Mouse (Mus musculus) embryonic facial prominence, embryonic 10.5 days (tissue): Measurements from ENCODE around the gene Dppa2. TPM values are rescaled to one million over a fixed set of nuclear protein-coding genes. Genes with fewer than 3 reads are reported as not detected.

Experiments
- DNase-seq: peaks from one replicate; pipeline ENCODE4 v3.0.0-alpha.2; 2017; ENCODE audit warnings: low spot score
- H3K27ac ChIP-seq: fragments of 300-500 bp; sonication (generic); replicated peaks from 2 replicates; pipeline ENCODE4 v1.5.1; 2016; ENCODE audit warnings: mild to moderate bottlenecking
- H3K27me3 ChIP-seq: fragments of 300-500 bp; sonication (generic); replicated peaks from 2 replicates; pipeline ENCODE4 v1.6.1; 2016; ENCODE audit warnings: low read depth, mild to moderate bottlenecking; ENCODE audit not compliant: poor library complexity, severe bottlenecking
- H3K36me3 ChIP-seq: fragments of 300-500 bp; sonication (generic); replicated peaks from 2 replicates; pipeline ENCODE4 v1.6.1; 2016; ENCODE audit warnings: mild to moderate bottlenecking, moderate library complexity
- H3K4me1 ChIP-seq: fragments of 300-500 bp; sonication (generic); 2 replicates; pipeline ENCODE4 v1.6.1; 2016
- H3K4me3 ChIP-seq: fragments of 300-500 bp; sonication (generic); 2 replicates; pipeline ENCODE4 v1.5.1; 2016; ENCODE audit warnings: mild to moderate bottlenecking, moderate library complexity
- H3K9me3 ChIP-seq: fragments of 300-500 bp; sonication (generic); 2 replicates; pipeline ENCODE4 v1.6.1; 2016; ENCODE audit warnings: mild to moderate bottlenecking
- WGBS: fragments of 180-500 bp; shearing (Covaris S2); methylation state at CpG from one replicate; pipeline ENCODE4 v1.1.7; 2016; 5-methylcytosine and 5-hydroxymethylcytosine counted together
- polyA plus RNA-seq: library from polyadenylated mRNA; unstranded; fragments of >200 nt; fragmentation: Nextera tagmentation; extraction: Ambion mirVana; gene quantifications from 2 replicates; pipeline ENCODE4 v1.2.1, GENCODE M21; 2016

Gene Dppa2
- polyA plus RNA-seq = not detected in 2 replicates

- no peaks in the 10 kb centered on the region for H3K9me3 ChIP-seq
- H3K4me3 ChIP-seq = no peak within 1 kb of the TSS
- H3K27ac ChIP-seq = no peak within 1 kb of the TSS
- no peak for DNase-seq
- H3K36me3 ChIP-seq = no peaks in the 10 kb centered on the region
- H3K27me3 ChIP-seq = no peaks in the 10 kb centered on the region
- WGBS = 84% methylated on average over 7 of the region's 7 CpGs
- H3K4me1 ChIP-seq = no peaks in the 10 kb centered on the region
Measured at GRCm38 (mm10) chr16:48303509-48303908, at the start of gene Dppa2. Dppa2 (plus strand) TSS chr16:48303908.

GRCm38 (mm10) chr16:48254584-48254983, 49.1 kb upstream of the Dppa2 start:
- WGBS = 88% methylated on average over 5 of the region's 5 CpGs
- Histone ChIP-seq H3K4me1 (no peaks in the 10 kb centered on the region), H3K9me3 (no peaks in the 10 kb centered on the region), H3K27me3 (no peaks in the 10 kb centered on the region), H3K4me3 (no peak overlapping the region), H3K27ac (no peak overlapping the region), H3K36me3 (no peaks in the 10 kb centered on the region)
- DNase-seq = no peak

GRCm38 (mm10) chr16:48259519-48259918, 44.2 kb upstream of the Dppa2 start:
- H3K27ac ChIP-seq = no peak overlapping the region
- no peaks in the 10 kb centered on the region for H3K36me3 ChIP-seq
- H3K4me1 ChIP-seq = no peaks in the 10 kb centered on the region
- H3K27me3 ChIP-seq = no peaks in the 10 kb centered on the region
- no peak for DNase-seq
- no peaks in the 10 kb centered on the region for H3K9me3 ChIP-seq
- WGBS = 92% methylated on average over 4 of the region's 4 CpGs
- no peak overlapping the region for H3K4me3 ChIP-seq

GRCm38 (mm10) chr16:48262901-48263300, 40.8 kb upstream of the Dppa2 start:
- no peaks in the 10 kb centered on the region for H3K27me3 ChIP-seq
- no peak overlapping the region for H3K4me3 ChIP-seq
- DNase-seq = no peak
- WGBS = 74% methylated on average over 1 of the region's 1 CpGs
- no peaks in the 10 kb centered on the region for H3K36me3 ChIP-seq
- no peaks in the 10 kb centered on the region for H3K4me1 ChIP-seq
- H3K9me3 ChIP-seq = no peaks in the 10 kb centered on the region
- H3K27ac ChIP-seq = no peak overlapping the region

- Histone ChIP-seq H3K4me1 (no peaks in the 10 kb centered on the region), H3K4me3 (no peak overlapping the region), H3K27me3 (no peaks in the 10 kb centered on the region), H3K27ac (no peak overlapping the region), H3K9me3 (no peaks in the 10 kb centered on the region), H3K36me3 (no peaks in the 10 kb centered on the region)
- DNase-seq = no peak
- 86% methylated on average over 4 of the region's 4 CpGs for WGBS
Measured at GRCm38 (mm10) chr16:48265856-48266255, 37.9 kb upstream of the Dppa2 start.

DNA sequence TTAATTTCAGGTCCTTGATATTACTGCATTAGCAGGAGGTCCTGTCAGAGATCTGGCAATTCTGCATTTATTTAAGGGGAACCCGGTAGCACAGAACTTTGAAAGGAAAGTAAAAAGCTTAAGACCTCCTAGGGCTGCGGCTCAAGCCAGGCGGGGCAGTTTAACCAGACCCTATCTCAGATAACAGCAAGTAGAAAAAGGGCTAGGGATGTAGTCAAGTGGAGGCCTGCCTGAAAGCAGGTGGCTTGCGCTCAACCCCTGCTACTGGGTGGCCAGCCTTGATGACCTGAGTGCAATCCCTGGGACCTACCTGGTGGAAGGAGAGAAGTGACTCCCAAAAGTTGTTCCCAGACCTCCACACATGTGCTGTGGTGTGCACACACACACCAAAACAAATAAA, 26.8 kb upstream of the Dppa2 start:
- Histone ChIP-seq H3K27ac (no peak overlapping the region), H3K4me1 (no peaks in the 10 kb centered on the region), H3K4me3 (no peak overlapping the region), H3K36me3 (no peaks in the 10 kb centered on the region), H3K27me3 (no peaks in the 10 kb centered on the region), H3K9me3 (no peaks in the 10 kb centered on the region)
- 74% methylated on average over 4 of the region's 4 CpGs for WGBS
- no peak for DNase-seq

DNA sequence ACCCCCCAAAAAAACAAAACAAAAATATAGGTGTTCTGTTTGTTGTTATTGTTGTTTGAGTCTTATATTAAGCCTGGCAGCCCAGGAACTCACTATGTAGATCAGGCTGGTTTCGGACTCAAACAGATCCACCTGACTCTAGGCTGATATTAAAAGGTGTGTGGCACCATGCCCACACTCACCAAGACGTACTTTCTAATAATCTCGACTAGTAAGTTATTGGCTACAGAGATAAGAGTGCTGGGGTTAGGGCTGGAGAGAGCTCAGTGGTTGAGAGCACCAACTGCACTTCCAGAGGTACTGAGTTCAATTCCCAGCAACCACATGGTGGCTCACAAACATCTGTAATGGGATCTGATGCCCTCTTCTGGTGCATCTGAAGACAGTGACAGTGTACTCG, 22.8 kb upstream of the Dppa2 start:
- WGBS = 92% methylated on average over 4 of the region's 4 CpGs
- Histone ChIP-seq H3K36me3 (no peaks in the 10 kb centered on the region), H3K27me3 (no peaks in the 10 kb centered on the region), H3K9me3 (no peaks in the 10 kb centered on the region), H3K4me3 (no peak overlapping the region), H3K27ac (no peak overlapping the region), H3K4me1 (no peaks in the 10 kb centered on the region)
- DNase-seq = no peak

DNA sequence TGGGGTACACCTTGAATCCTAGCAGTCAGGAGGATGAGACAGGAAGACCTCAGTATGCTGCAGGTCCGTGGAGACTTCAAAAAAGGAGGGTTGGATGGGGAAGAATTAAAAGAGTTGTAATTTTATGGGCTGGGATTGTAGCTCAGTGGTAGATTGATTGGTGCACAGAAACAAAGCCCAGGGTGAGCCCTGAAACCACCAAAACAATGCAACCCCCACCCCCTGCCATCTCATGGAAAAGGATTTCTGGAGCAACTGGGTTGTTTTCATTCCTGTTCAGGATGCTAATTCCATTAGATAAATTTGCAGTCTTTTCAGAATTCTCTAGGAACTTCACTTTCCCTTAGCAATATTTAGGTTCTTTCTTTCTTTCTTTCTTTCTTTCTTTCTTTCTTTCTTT, 20.9 kb upstream of the Dppa2 start:
- 72% methylated on average over 1 of the region's 1 CpGs for WGBS

GRCm38 (mm10) chr16:48283517-48283916, 20.2 kb upstream of the Dppa2 start, which contains the start of gene Dppa4:
Dppa4 (plus strand) TSS chr16:48283733.
- H3K4me1 ChIP-seq = no peaks in the 10 kb centered on the region
- DNase-seq = no peak
- no peaks in the 10 kb centered on the region for H3K36me3 ChIP-seq
- H3K9me3 ChIP-seq = no peaks in the 10 kb centered on the region
- 78% methylated on average over 4 of the region's 4 CpGs for WGBS
- H3K27ac ChIP-seq = no peak within 1 kb of the TSS
- no peak within 1 kb of the TSS for H3K4me3 ChIP-seq
- no peaks in the 10 kb centered on the region for H3K27me3 ChIP-seq

More for the DNA sequence above, 20.9 kb upstream of the Dppa2 start:
- no peaks in the 10 kb centered on the region for H3K27me3 ChIP-seq
- H3K27ac ChIP-seq = no peak overlapping the region
- DNase-seq = no peak
- no peaks in the 10 kb centered on the region for H3K9me3 ChIP-seq
- no peaks in the 10 kb centered on the region for H3K4me1 ChIP-seq
- H3K4me3 ChIP-seq = no peak overlapping the region
- H3K36me3 ChIP-seq = no peaks in the 10 kb centered on the region

DNA sequence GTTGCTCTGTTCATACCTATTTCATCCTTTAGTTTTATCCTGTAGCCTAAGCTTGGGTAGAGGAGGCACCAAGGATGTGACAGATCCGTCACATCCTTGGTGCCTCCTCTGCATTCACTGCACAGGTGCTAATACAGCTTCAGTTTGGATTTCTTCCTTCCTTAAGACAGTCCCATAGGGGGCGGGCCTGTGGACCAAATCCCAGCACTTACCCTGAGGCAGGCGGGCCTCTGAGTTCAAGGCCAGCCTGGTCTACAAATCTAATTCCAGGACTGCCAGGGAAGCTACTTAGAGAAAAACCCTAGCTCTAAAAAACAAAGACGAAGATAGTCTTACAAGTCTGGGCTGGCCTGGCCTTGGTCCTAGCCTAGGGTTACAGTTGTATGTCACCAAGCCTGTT, 18.2 kb upstream of the Dppa2 start:
- no peak overlapping the region for H3K4me3 ChIP-seq
- no peaks in the 10 kb centered on the region for H3K27me3 ChIP-seq
- WGBS = 91% methylated on average over 4 of the region's 4 CpGs
- no peaks in the 10 kb centered on the region for H3K36me3 ChIP-seq
- no peaks in the 10 kb centered on the region for H3K4me1 ChIP-seq
- no peak for DNase-seq
- no peak overlapping the region for H3K27ac ChIP-seq
- H3K9me3 ChIP-seq = no peaks in the 10 kb centered on the region

- no peak for DNase-seq
- no peak overlapping the region for H3K27ac ChIP-seq
- H3K4me1 ChIP-seq = no peaks in the 10 kb centered on the region
- 77% methylated on average over 14 of the region's 14 CpGs for WGBS
- H3K4me3 ChIP-seq = no peak overlapping the region
- no peaks in the 10 kb centered on the region for H3K27me3 ChIP-seq
- H3K36me3 ChIP-seq = no peaks in the 10 kb centered on the region
- H3K9me3 ChIP-seq = no peaks in the 10 kb centered on the region
Measured at GRCm38 (mm10) chr16:48297384-48298136, 6.1 kb upstream of the Dppa2 start.

DNA sequence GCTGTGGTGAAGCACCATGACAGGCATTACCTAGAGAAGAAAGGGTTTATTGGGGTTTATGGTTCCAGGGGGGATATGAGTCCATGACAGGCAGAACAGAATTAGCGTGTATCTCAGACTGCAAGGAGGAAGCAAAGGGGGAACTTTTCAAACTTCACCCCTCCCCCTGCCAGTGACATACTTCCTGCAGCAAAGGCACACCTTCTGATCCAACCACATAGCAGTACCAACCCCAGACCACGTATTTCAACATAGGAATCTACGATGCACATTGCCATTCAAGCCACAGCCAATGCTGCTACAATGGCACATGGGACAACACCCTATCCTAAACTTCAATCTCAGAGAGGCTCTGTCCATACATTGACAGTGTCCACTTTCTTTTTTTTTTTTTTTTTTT, 3.8 kb upstream of the Dppa2 start:
- no peak overlapping the region for H3K4me3 ChIP-seq
- no peak overlapping the region for H3K27ac ChIP-seq
- no peaks in the 10 kb centered on the region for H3K36me3 ChIP-seq
- no peak for DNase-seq
- no peaks in the 10 kb centered on the region for H3K4me1 ChIP-seq
- H3K9me3 ChIP-seq = no peaks in the 10 kb centered on the region
- 88% methylated on average over 3 of the region's 3 CpGs for WGBS
- no peaks in the 10 kb centered on the region for H3K27me3 ChIP-seq

DNA sequence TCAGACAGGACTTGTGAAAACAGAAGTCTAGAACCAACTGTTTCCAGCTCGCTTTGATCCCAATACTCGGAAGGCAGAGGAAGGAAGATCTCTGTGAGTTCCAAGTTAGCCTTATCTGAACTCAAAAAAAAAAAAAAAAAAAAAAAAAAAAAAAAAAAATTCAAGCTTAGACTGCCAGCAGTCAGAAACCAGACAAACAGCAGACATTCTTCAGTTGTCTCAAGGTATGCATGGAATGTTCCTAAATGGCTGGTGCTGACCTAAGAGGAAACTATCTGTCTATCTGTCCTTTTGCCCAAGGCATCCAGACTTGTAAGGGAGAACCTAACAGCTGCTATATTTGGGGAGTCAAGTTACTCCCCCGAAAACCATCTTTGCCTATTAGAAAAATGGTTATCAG, 275 bp downstream of the Dppa2 start:
- 77% methylated on average over 3 of the region's 3 CpGs for WGBS

More for the DNA sequence above, 275 bp downstream of the Dppa2 start:
- Histone ChIP-seq H3K4me3 (no peak overlapping the region), H3K4me1 (no peaks in the 10 kb centered on the region), H3K27me3 (no peaks in the 10 kb centered on the region), H3K9me3 (no peaks in the 10 kb centered on the region), H3K27ac (no peak overlapping the region), H3K36me3 (no peaks in the 10 kb centered on the region)
- no peak for DNase-seq
